Mouse (Mus musculus) lung, postnatal 0 days (tissue): ENCODE data around the gene Gsx2. TPM values are rescaled to one million over a fixed set of nuclear protein-coding genes. Genes with fewer than 3 reads are reported as not detected.
A peak's percentile ranks its signal among the peaks of the same experiment; 100 is the strongest.

Experiments
- ATAC-seq: fragments of 200-750 bp; cut with Nextera tagmentation; 2 replicates; pipeline ENCODE4 v1.8.0; 2017; ENCODE audit warnings: moderate library complexity
- DNase-seq: peaks from one replicate; pipeline ENCODE4 v3.0.0-alpha.2; 2016; ENCODE audit warnings: low spot score
- H3K27ac ChIP-seq: fragments of 300-500 bp; sonication (generic); 2 replicates; pipeline ENCODE4 v1.5.1; 2014; ENCODE audit warnings: antibody characterized with exemption, mild to moderate bottlenecking, low read length, mixed read lengths
- H3K27me3 ChIP-seq: fragments of 300-500 bp; sonication (generic); replicated peaks from 2 replicates; pipeline ENCODE4 v1.6.1; 2014; ENCODE audit warnings: low read length, mixed read lengths; ENCODE audit not compliant: insufficient read depth
- H3K36me3 ChIP-seq: fragments of 300-500 bp; sonication (generic); 2 replicates; pipeline ENCODE4 v1.6.1; 2014; ENCODE audit warnings: low read length, mixed read lengths; ENCODE audit not compliant: insufficient read depth
- H3K4me1 ChIP-seq: fragments of 300-500 bp; sonication (generic); 2 replicates; pipeline ENCODE4 v1.6.1; 2014; ENCODE audit warnings: antibody characterized with exemption, low read depth, low read length, mixed read lengths; ENCODE audit not compliant: insufficient read depth
- H3K4me2 ChIP-seq: fragments of 300-500 bp; sonication (generic); replicated peaks from 2 replicates; pipeline ENCODE4 v1.6.1; 2014; ENCODE audit warnings: low read depth, mild to moderate bottlenecking, low read length, moderate library complexity, mixed read lengths
- H3K4me3 ChIP-seq: fragments of 300-500 bp; sonication (generic); 2 replicates; pipeline ENCODE4 v1.5.1; 2014; ENCODE audit warnings: low read depth, low read length
- H3K9ac ChIP-seq: fragments of 300-500 bp; sonication (generic); replicated peaks from 2 replicates; pipeline ENCODE4 v1.6.1; 2014; ENCODE audit warnings: low read depth, mild to moderate bottlenecking
- H3K9me3 ChIP-seq: fragments of 300-500 bp; sonication (generic); 2 replicates; pipeline ENCODE4 v1.6.1; 2016; ENCODE audit warnings: low read length, mixed read lengths
- CTCF ChIP-seq: IDR thresholded peaks from 2 replicates; pipeline ENCODE4 v1.5.1; 2016; ENCODE audit warnings: antibody characterized with exemption, mild to moderate bottlenecking
- EP300 ChIP-seq: IDR thresholded peaks from 2 replicates; pipeline ENCODE4 v1.6.1; 2016; ENCODE audit warnings: antibody characterized with exemption, mild to moderate bottlenecking, control low read depth
- WGBS: fragments of 180-500 bp; shearing (Covaris S2); extraction: QIAGEN DNeasy Blood & Tissue Kit; methylation state at CpG from one replicate; pipeline ENCODE4 v1.1.7; 2014; 5-methylcytosine and 5-hydroxymethylcytosine counted together
- polyA plus RNA-seq: library from polyadenylated mRNA; unstranded; fragments of >200 nt; fragmentation: Nextera tagmentation; extraction: Ambion mirVana; gene quantifications from 2 replicates; pipeline ENCODE4 v1.2.1, GENCODE M21; 2015

The Gsx2 gene
- not detected in 2 replicates for polyA plus RNA-seq

- WGBS, result 2% methylated on average over 41 of the region's 41 CpGs
- no peak within 1 kb of the TSS for H3K27ac ChIP-seq
- DNase-seq (no peak), ATAC-seq (no peak)
- H3K4me3 ChIP-seq, result no peak within 1 kb of the TSS
- TF ChIP-seq EP300 (no peak), CTCF (no peak)
- H3K27me3 ChIP-seq, result peaks cover 82% of the 10 kb centered on the region
- H3K4me1 ChIP-seq, result peaks cover 4% of the 10 kb centered on the region; the same call in 1 of the 2 replicates
- no peak within 1 kb of the TSS for H3K9ac ChIP-seq
- no peaks in the 10 kb centered on the region for H3K36me3 ChIP-seq
- no peaks in the 10 kb centered on the region for H3K9me3 ChIP-seq
- H3K4me2 ChIP-seq, result no peak within 1 kb of the TSS
These were observed at the start of gene Gsx2 for GRCm38 (mm10) chr5:75075383-75075941. Gsx2 (plus strand) TSS chr5:75075601.

GRCm38 (mm10) chr5:75035475-75035874 is 39.9 kb upstream of the Gsx2 start:
- Histone ChIP-seq H3K4me1 (no peaks in the 10 kb centered on the region), H3K27me3 (no peaks in the 10 kb centered on the region), H3K9ac (no peak overlapping the region), H3K27ac (no peak overlapping the region), H3K9me3 (no peaks in the 10 kb centered on the region), H3K4me3 (no peak overlapping the region), H3K36me3 (no peaks in the 10 kb centered on the region; the same call in 1 of the 2 replicates), H3K4me2 (no peak overlapping the region)
- 88% methylated on average over 3 of the region's 3 CpGs for WGBS
- TF ChIP-seq CTCF (no peak), EP300 (no peak)
- no peak for ATAC-seq
- DNase-seq, result no peak

DNA sequence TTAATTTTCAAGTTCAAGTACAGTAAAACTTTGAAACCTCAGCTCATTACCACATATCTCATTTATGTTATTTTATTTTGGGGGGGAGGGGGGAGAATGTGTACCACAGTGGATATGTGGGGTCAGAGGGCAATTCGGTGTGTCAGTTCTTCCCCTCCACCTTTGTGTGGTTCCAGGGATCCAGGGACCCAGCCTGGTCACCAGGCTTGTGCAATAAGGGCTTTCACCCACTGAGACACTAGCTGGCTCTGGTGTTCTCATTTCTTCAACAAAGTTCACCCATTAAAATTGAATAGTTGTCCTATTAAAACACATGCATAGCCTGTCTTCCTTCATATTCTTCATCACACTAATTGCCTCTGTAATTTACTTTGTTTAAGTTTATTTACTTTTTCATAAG is 36.1 kb upstream of the Gsx2 start:
- no peak overlapping the region for H3K4me2 ChIP-seq
- ATAC-seq, result no peak
- no peak for DNase-seq
- no peaks in the 10 kb centered on the region for H3K9me3 ChIP-seq
- H3K27ac ChIP-seq, result no peak overlapping the region
- no peaks in the 10 kb centered on the region for H3K36me3 ChIP-seq
- H3K4me3 ChIP-seq, result no peak overlapping the region
- WGBS, result 68% methylated on average over 1 of the region's 1 CpGs
- no peaks in the 10 kb centered on the region for H3K27me3 ChIP-seq
- no peak overlapping the region for H3K9ac ChIP-seq
- TF ChIP-seq CTCF (no peak), EP300 (no peak)
- H3K4me1 ChIP-seq, result peaks cover 8% of the 10 kb centered on the region; the same call in 1 of the 2 replicates

- Histone ChIP-seq H3K9me3 (no peaks in the 10 kb centered on the region), H3K4me1 (peaks cover 8% of the 10 kb centered on the region; the same call in 1 of the 2 replicates), H3K9ac (peak overlapping the region; percentile 100), H3K4me3 (peak overlapping the region; percentile 100), H3K36me3 (no peaks in the 10 kb centered on the region), H3K27me3 (no peaks in the 10 kb centered on the region), H3K27ac (no peak overlapping the region), H3K4me2 (peak overlapping the region; percentile 83)
- ATAC-seq (no peak), DNase-seq (peak; percentile 36)
- TF ChIP-seq CTCF (no peak), EP300 (no peak)
- 2% methylated on average over 9 of the region's 9 CpGs for whole genome bisulfite sequencing
These were observed 32.4 kb upstream of the Gsx2 start for GRCm38 (mm10) chr5:75043011-75043445.

GRCm38 (mm10) chr5:75043621-75044301 is 31.6 kb upstream of the Gsx2 start:
- peak overlapping the region; percentile 100 for H3K9ac ChIP-seq
- peak overlapping the region; percentile 83 for H3K4me2 ChIP-seq
- H3K36me3 ChIP-seq, result no peaks in the 10 kb centered on the region
- 1% methylated on average over 36 of the region's 36 CpGs for WGBS
- peak overlapping the region; percentile 98 for H3K27ac ChIP-seq
- ATAC-seq (peak; percentile 51), DNase-seq (peak; percentile 22)
- H3K4me1 ChIP-seq, result peaks cover 8% of the 10 kb centered on the region; the same call in 1 of the 2 replicates
- no peaks in the 10 kb centered on the region for H3K27me3 ChIP-seq
- no peaks in the 10 kb centered on the region for H3K9me3 ChIP-seq
- peak overlapping the region; percentile 100 for H3K4me3 ChIP-seq
- TF ChIP-seq EP300, result no peak

GRCm38 (mm10) chr5:75044310-75044904 is 31.0 kb upstream of the Gsx2 start, which contains the start of gene Chic2:
Chic2 (minus strand) TSS chr5:75044774.
- TF ChIP-seq CTCF, result no peak
- TF ChIP-seq EP300, result no peak
- H3K9ac ChIP-seq, result peak within 1 kb of the TSS; percentile 100

More at GRCm38 (mm10) chr5:75044310-75044904, 31.0 kb upstream of the Gsx2 start, which contains the start of gene Chic2:
- peaks cover 8% of the 10 kb centered on the region; the same call in 1 of the 2 replicates for H3K4me1 ChIP-seq
- H3K36me3 ChIP-seq, result no peaks in the 10 kb centered on the region
- peak within 1 kb of the TSS; percentile 100 for H3K4me3 ChIP-seq
- WGBS, result 1% methylated on average over 53 of the region's 90 CpGs
- H3K4me2 ChIP-seq, result peak within 1 kb of the TSS; percentile 83
- no peaks in the 10 kb centered on the region for H3K9me3 ChIP-seq
- ATAC-seq (peak; percentile 96), DNase-seq (peak; percentile 92)
- H3K27me3 ChIP-seq, result no peaks in the 10 kb centered on the region
- peak within 1 kb of the TSS; percentile 98 for H3K27ac ChIP-seq
